Mouse (Mus musculus): Measurements from ENCODE around the gene Cblc.

The Cblc gene

DNA sequence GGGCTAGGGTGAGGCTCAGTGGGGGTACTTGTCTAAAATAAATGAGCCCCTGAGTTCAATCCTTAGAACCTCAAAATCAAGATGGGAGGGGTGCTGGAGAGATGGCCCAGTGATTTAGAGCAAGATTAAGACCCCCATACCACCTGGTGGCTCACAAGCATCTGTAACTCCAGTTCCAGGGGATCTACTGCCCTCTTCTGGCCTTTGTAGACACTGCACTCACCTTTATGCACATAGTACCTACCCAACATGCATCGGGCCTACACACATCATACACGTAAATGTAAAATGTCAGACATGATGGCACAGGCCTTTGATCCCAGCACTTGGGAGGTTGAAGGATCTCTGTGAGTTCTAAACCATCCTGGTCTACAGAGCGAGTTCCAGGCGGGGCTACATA, 14.0 kb downstream of the Cblc start:
- DNase-seq (ENCODE audit: low read depth, low spot score) = no peak

GRCm38 (mm10) chr7:19781741-19782140, 14.9 kb downstream of the Cblc start:
- DNase-seq (ENCODE audit: low read depth, low spot score) = no peak

- DNase-seq (ENCODE audit: low read depth, low spot score) = no peak
Observed at GRCm38 (mm10) chr7:19779903-19780302, 16.7 kb downstream of the Cblc start.

DNA sequence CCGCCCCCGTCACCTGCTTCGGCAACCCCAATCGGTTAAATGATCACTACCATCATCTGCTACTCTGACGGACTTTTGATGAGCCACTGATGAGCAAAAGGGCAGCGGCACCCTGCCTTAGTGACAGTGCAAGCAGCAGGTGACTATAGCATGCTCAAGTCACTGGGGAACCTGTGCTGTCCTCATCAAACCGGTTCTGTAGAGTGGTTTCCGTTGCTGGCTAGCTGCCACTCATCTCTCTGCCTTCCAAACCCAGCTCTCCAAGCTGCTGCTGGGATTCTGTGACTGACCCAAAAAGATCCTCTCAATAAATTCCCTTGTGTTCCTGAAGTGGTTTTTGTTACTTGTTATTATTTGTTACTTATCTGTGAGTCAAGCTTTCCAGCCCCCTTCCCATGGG, 18.0 kb downstream of the Cblc start:
- no peak for DNase-seq (ENCODE audit: low read depth, low spot score)

DNA sequence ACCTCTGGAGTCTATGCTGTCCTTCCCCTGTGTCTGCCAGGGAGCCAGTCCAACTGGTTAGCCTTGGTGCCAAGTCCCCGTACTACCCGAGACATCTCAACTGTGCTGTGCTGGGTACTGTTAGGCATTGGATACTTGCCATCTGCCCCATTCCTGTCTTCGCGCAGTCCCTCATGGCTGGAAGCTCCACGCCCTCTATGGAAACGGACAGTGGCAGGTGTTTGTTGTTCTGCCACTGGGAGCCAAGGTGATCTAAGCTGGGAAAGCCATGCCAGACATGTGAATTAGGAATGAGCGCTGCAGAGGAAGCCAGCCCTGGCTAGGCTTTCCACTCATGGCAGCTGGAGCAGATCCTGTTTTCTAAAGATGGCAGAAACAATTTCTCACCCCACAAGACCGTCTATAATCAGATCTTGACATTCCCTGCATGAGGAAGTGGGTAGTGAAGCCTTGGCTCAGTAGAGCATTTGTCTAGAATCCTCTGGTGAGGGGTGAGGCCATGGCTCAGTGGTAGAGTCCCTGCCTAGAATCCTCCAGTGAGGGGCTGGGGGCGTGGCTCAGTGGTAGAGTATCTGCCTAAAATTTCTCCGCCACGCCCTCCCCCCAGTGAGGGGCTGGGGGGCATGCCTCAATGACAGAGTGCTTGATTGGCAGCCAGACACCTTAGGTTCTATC, 19.4 kb downstream of the Cblc start:
- DNase-seq (ENCODE audit: low read depth, low spot score) = no peak

- DNase-seq (ENCODE audit: low read depth, low spot score) = no peak
Observed at GRCm38 (mm10) chr7:19771682-19772081, 24.9 kb downstream of the Cblc start.

- peak; percentile 81 for DNase-seq (ENCODE audit: low read depth, low spot score)
Observed at GRCm38 (mm10) chr7:19770984-19771391, 25.6 kb downstream of the Cblc start, which contains the start of gene Bcam. Gene Bcam, minus strand, starts transcription at chr7:19771016.

DNA sequence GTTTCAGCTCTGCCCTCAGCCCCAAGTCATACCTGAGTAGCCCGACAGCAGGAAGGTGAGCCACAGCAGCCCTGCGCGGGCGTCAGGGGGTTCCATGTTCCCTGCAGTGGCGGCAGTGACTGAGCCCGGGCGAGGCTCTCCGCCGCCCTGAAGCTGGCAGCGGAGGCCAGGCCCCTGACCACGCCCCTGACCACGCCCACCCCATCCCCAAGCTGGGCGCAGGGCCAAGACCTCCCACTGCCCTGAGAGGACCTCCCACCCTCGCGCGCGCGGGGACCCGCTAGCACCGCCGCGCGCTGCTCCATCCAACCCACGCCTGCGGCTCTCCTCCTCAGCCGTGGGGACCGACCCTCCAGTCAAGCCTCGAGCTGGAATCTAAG, 26.2 kb downstream of the Cblc start:
- peak; percentile 87 for DNase-seq (ENCODE audit: low read depth, low spot score)

DNA sequence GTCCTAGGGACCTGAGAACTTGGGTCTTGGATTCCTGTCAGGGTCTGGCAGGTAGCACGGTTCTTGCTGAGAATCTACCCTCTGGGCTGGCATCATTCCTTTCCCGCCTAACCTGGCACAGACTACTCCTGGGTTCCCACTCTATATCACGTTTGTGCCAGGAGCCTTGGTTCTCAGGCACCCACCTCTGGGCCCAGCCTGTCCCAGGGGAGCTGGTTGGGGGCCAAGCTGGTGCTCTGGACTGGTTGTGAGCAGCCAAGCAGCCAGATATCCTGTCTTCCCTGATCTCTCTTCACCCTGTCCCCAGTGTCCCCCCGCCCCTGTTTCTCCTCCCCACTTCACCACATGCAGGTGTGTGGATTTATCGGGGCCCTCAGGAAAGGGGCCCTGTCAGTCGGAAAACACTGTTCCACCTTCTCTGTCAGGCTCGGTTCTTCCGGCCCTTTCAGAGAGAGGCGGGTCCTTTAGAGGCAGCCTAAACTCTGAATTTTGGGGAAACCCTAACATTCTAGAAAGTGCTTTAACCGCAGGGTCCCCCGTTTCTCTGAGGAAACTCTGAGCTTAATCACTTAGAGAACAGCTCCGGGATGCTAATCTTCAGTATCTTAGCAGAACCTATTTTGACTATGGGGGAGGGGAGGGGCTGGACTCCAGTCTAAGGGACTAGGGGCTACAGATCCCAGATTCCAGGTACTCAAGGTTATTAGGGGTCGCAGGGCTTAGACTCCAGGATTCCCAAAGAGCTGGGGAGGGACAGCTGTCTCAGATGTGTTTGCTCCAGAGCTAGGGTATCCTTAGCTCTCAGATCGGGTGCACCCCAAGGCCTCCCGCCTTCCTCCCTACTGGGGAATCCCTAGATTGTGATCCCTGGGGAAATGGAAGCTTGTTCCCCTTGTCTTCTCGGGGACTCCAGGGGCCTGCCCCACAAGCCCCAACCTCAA, 26.9 kb downstream of the Cblc start:
- no peak for DNase-seq (ENCODE audit: low read depth, low spot score)

- no peak for DNase-seq (ENCODE audit: low read depth, low spot score)
Observed at GRCm38 (mm10) chr7:19769001-19769400, 27.6 kb downstream of the Cblc start.

DNA sequence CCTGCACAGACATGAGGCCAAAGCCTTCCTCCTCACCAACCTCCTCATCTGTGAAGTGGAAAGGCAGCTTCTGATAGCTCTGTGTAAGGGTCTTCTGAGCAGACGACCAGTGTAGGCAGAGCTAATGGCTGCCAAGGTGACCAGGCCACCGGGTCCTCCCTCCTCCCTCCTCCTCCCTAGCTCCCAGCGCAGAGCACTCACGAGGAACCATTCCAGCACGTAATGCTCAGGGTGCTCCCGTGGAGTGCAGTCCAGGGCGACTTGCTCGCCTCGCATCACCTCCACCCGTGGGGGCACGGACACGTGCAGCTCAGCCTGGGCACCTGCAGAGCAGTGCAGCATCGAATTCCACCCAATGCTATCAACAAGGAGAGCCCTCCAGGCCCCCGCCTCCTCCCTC, 28.4 kb downstream of the Cblc start:
- DNase-seq (ENCODE audit: low read depth, low spot score) = no peak

DNA sequence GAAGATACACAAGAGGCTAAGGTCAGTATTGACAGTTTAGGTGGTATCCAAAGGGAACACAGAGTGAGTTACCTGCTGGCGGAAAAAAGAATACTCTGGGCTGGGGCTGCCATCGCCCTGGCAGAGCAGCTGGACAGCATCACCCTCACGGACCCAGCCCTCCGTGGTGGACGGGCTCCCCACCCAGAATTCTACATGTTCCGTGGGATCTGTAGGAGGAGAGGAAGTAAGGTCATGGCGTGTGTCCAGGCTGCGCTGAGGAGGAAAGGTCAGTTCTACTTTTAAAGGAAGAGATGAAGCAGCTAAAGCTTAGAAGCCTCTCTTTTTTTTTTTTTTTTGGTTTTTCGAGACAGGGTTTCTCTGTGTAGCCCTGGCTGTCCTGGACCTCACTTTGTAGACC, 32.0 kb downstream of the Cblc start:
- no peak for DNase-seq (ENCODE audit: low read depth, low spot score)

GRCm38 (mm10) chr7:19763829-19764477, 32.7 kb downstream of the Cblc start:
- DNase-seq (ENCODE audit: low read depth, low spot score) = no peak

DNA sequence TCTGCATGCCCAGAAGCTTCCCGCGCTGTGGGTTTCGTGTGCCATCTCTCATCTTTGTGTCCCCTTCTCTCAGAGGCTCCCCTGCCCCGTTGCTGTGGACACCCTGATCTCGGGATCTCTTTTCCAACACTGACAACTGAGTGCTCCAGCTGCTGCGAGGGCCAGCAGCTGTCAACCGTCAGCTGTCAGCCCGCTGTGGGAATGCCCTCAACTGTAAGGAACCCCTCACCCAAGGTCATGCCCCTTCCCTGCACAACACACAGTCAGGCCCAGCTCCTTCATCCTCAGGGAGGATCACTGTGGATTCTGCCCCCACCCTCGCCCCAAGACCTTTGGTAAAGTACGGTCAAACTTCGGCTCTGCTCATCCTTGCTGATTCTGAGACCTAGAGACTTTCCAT, 34.3 kb downstream of the Cblc start:
- DNase-seq (ENCODE audit: low read depth, low spot score) = no peak

- DNase-seq (ENCODE audit: low read depth, low spot score) = no peak
Observed at GRCm38 (mm10) chr7:19760021-19760420, 36.6 kb downstream of the Cblc start.

DNA sequence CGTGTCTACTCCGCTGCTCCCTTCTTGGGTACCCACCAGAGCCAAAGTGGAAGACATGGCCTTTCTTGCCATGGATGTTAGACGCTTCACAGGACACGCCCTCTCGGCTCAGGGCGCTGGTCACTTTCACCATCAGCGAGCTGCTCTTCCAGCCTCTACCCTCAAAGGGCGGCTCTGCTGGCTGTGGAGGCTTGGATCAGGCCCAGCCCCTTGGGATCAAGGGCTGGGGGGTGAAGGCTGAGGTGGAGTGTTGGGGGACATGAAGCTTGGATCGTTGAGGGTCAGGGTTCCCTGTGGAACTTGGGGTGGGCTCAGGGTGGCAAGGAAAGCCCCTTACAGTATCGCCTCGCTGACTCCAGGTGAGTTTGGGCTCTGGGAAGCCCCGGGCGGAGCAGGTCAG, 38.0 kb downstream of the Cblc start:
- DNase-seq (ENCODE audit: low read depth, low spot score) = no peak

DNA sequence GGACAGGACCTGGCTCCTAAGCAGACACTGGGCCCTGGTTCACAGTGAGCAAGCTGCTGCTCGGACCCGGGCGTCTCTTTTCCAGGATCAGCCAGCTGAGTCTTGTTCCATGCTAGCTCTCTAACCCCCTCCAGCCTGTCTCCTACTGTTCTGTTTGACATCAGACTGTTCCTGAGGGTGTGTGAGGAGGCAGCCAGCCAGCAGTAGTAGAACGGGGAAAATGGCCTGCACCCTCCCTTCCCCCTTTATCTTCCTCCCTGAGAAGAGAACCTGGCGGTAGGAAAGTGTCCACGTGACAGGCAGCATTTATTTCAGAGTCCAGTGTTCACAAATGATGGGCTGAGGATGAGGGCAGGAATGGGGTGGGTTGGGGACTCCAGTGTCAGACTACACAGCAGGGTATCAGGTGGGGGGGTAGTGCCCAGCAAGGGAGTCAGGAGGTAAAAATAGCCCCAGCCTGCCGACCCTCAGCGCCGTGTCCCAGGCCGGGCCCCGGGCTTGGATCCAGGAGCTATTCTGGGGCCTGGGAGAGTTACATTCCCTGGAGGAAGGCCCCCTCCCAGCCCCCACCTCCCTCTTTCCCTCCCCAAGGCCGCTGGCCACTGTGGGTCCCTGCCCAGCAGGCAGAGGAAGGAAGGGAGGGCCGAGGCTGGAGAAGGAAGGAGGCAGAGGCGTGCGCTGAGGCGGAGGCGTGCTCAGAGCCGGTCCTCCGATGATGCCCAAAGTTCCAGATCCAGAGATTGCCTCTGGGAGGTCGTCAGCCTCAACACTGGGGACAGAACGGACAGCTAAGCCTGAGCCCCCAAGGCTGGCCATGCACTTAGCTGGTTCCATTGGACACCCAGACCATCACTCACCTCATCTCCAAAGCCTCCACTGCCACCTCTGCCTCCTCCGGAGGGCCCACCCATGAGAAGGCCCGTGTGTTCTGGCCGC, 40.5 kb downstream of the Cblc start:
- DNase-seq (ENCODE audit: low read depth, low spot score) = no peak

- no peak for DNase-seq (ENCODE audit: low read depth, low spot score)
Observed at GRCm38 (mm10) chr7:19755008-19755407, 41.6 kb downstream of the Cblc start.

DNA sequence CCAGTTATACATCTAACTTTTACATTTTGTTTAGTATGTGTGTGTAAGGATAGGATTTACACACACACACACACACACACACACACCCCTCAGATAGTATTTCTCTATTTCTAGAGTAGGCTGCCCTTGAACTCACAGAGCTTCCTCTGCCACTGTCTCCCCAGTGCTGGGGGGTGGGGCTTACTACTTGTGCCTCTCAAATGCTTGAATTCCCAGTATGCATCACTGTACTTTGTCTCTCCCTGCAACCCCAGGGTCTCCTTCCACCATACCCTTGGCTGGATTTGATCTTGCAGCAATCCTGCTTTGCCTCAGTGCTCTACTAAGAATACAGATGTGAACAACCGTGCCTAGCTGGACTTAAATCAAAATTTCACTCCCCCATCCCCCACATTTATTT, 42.5 kb downstream of the Cblc start:
- no peak for DNase-seq (ENCODE audit: low read depth, low spot score)

GRCm38 (mm10) chr7:19753587-19753986, 43.0 kb downstream of the Cblc start:
- DNase-seq (ENCODE audit: low read depth, low spot score) = no peak

DNA sequence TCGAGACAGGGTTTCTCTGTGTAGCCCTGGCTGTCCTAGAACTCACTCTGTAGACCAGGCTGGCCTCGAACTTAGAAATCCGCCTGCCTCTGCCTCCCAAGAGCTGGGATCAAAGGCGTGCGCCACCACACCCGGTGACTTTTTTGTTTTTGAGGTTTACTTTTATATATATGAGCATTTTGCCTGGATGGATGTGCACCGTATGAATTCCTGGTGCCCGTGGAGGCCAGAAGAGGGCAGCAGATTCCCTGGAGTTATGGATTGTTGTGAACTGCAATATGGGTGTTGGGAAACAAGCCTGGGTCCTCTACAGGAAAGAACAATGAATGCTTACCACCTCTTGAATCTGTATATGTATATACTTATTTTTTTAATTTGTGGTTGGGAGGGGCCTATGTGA, 44.0 kb downstream of the Cblc start:
- no peak for DNase-seq (ENCODE audit: low read depth, low spot score)

DNA sequence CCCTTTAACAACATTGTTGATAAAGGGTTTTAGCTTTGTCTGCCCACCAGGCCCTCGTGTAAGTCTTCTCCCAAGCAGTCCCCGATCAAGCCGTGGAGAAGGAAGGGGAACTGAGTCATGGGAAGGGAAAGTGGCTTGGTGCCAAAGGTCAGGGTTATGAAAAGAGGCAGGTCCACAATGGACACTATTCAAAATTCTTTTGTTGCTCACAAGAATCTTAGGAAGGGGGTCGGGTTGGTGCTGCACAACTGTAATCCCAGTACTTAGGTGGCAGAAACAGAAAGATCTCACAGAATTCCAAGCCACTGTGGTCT, 45.6 kb downstream of the Cblc start:
- DNase-seq (ENCODE audit: low read depth, low spot score) = no peak
